Mouse (Mus musculus): ENCODE measurements around the gene Rhot1.

- TF ChIP-seq CTCF (IDR thresholded peaks at IDR 0.05; ENCODE audit: control insufficient read depth, insufficient read depth, insufficient read length): no peak
- TF ChIP-seq MYOD1 (IDR thresholded peaks at IDR 0.05; ENCODE audit: control insufficient read depth, insufficient read length, low read depth): no peak
Observed at GRCm38 (mm10) chr11:80199316-80199715, 9.5 kb upstream of the Rhot1 start.
